Mouse (Mus musculus) G1E (cell line): Measurements from ENCODE around the gene Reep3. TPM values are rescaled to one million over a fixed set of nuclear protein-coding genes. Genes with fewer than 3 reads are reported as not detected.

ENCODE experiments used
- ATAC-seq: 2 replicates; pipeline ENCODE4 v1.8.0; 2016; ENCODE audit warnings: mild to moderate bottlenecking; ENCODE audit not compliant: insufficient number of reproducible peaks, poor library complexity, low FRiP score, severe bottlenecking; ENCODE audit errors: extremely low read depth
- DNase-seq: peaks from one replicate; pipeline ENCODE4 v3.0.0; 2012; ENCODE audit warnings: low spot score
- H3K27me3 ChIP-seq: 2 replicates; pipeline ENCODE4 v1.6.1; 2012; ENCODE audit warnings: mild to moderate bottlenecking, low read length, inconsistent platforms; ENCODE audit not compliant: insufficient read depth
- H3K36me3 ChIP-seq: replicated peaks from 2 replicates; pipeline ENCODE3; 2012; ENCODE audit warnings: mild to moderate bottlenecking, inconsistent platforms
- H3K4me1 ChIP-seq: 2 replicates; pipeline ENCODE4 v1.6.1; 2012; ENCODE audit warnings: low read depth, low read length, inconsistent platforms, mixed read lengths; ENCODE audit not compliant: insufficient read depth
- H3K4me3 ChIP-seq: 2 replicates; pipeline ENCODE4 v1.5.1; 2012; ENCODE audit warnings: low read depth, mild to moderate bottlenecking, inconsistent platforms, low read length, moderate library complexity, mixed read lengths
- H3K9me3 ChIP-seq: replicated peaks from 2 replicates; pipeline ENCODE4 v1.6.1; 2012; ENCODE audit warnings: inconsistent platforms
- CTCF ChIP-seq: IDR thresholded peaks from 2 replicates; pipeline ENCODE4 v1.5.1; 2012; ENCODE audit warnings: low read depth, low read length, inconsistent platforms, mixed read lengths
- GATA1 ChIP-seq: IDR thresholded peaks from 2 replicates; pipeline ENCODE4 v1.6.1; 2012; ENCODE audit warnings: borderline replicate concordance, low read length, inconsistent platforms, mixed read lengths
- GATA2 ChIP-seq: IDR thresholded peaks from 2 replicates; pipeline ENCODE4 v1.6.1; 2012; ENCODE audit warnings: low read depth, low read length, inconsistent platforms, borderline replicate concordance
- POLR2AphosphoS5 ChIP-seq: IDR thresholded peaks from 2 replicates; pipeline ENCODE4 v1.6.1; 2012; ENCODE audit warnings: low read depth, low read length, inconsistent platforms; ENCODE audit not compliant: insufficient replicate concordance
- TAL1 ChIP-seq: conservative IDR thresholded peaks from 2 replicates; pipeline ENCODE4 v1.6.1; 2012; ENCODE audit warnings: low read depth, low read length, inconsistent platforms, mixed read lengths
- polyA plus RNA-seq: library from polyadenylated mRNA; stranded (reverse); fragments of >175 nt; gene quantifications from 2 replicates; pipeline ENCODE4 v1.2.3, GENCODE M21; 2012
- total RNA-seq, 2 experiments: library from RNA; stranded (forward) in 1 of 2; stranded (reverse) in 1 of 2; fragments of 200-1000 nt in 1 of 2; fragments of >200 nt in 1 of 2; fragmentation: Nextera tagmentation in 1 of 2; gene quantifications; 2 replicates each; pipeline ENCODE4 v1.2.3; 2014 to 2017

Reep3 gene
- total and polyA plus RNA-seq, 3 experiments = 2.1 to 42.7 (median 21.9) TPM

DNA sequence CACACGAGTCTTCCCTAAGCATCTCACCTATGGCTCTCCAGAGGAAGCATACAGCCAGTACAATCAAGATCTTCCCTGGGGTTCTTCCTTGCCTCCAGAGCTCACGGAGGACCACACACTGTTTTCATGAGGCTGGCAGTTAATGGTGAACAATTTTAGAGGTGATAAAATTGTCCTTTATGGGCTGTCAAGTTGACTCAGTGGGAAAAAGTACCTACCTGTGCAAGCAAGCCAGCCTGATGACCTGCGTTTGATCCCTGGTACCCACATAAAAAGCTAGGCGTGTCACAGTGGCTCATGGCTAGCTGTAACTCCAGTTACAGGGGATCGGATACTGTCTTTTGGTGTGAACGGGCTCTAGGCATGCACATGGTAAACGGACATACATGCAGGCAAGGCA is 10.8 kb downstream of the Reep3 start:
- DNase-seq = no peak
- Histone ChIP-seq H3K36me3 (peaks cover 33% of the 10 kb centered on the region), H3K4me3 (no peak overlapping the region), H3K4me1 (peaks cover 5% of the 10 kb centered on the region; the same call in 1 of the 2 replicates), H3K9me3 (peaks cover 3% of the 10 kb centered on the region), H3K27me3 (no peaks in the 10 kb centered on the region)
- ATAC-seq = no peak
- TF ChIP-seq GATA1 = no peak
- TF ChIP-seq GATA2 = no peak

DNA sequence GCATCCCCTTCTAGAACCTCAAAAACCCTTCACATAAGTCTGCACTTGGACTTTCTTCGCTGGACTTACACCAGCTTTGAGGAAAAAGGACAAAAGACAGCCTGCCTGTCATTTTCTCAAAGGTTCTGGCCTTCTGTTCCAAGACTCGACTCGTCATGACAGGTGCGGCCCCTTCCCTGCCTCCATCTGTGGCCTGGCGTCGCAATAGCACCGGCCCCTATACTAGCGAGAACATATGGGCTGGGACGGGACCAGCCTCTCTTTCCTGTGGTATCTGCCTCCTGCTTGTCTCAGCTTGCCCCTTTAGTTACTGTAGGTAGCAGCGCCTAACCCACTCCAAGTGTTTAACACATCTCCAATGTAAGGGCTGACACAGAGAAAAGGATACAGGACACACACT is 11.6 kb downstream of the Reep3 start:
- peaks cover 28% of the 10 kb centered on the region for H3K36me3 ChIP-seq
- H3K27me3 ChIP-seq = no peaks in the 10 kb centered on the region
- H3K4me3 ChIP-seq = no peak overlapping the region
- ATAC-seq (no peak), DNase-seq (no peak)
- peaks cover 3% of the 10 kb centered on the region for H3K9me3 ChIP-seq
- H3K4me1 ChIP-seq = peaks cover 5% of the 10 kb centered on the region; the same call in 1 of the 2 replicates
- TF ChIP-seq TAL1 (no peak), GATA2 (no peak), CTCF (no peak), POLR2AphosphoS5 (no peak), GATA1 (no peak)

DNA sequence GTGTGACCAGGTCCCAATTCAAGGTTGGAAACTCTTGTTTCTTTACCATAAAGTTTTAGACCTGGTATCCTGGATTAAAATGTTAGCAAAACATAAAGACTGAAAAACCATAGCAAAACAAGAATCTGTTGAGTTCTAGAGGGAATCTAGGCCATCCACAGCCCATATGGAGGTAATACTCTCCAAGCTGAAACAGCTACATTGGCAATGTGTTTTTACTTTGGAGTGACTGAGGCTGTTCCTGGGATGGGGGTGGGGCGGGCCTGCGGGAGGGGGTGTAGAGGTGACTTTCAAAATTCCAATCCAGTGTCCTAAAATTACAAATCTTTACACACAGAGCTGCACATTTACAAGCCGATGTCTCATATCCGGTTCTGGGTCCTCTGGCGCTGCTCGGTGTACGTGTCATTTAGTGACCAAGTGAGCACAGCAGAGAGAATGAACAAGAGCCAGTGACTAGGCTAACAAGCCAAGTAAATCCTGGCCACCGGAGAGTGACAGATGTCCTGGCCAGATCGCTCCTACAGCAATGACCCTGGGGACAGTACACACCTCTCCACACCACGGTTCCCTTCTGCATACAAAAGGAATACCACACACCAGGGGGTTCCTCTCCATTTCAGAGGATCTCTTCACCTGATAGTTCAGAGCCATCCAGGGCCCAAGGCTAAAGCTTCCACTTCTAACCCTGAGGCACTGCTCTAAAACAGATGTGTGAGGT is 13.1 kb downstream of the Reep3 start:
- H3K27me3 ChIP-seq = no peaks in the 10 kb centered on the region
- peaks cover 25% of the 10 kb centered on the region for H3K36me3 ChIP-seq
- H3K9me3 ChIP-seq = peaks cover 3% of the 10 kb centered on the region
- no peak for ATAC-seq
- DNase-seq = no peak
- TF ChIP-seq GATA1 (no peak), GATA2 (no peak), CTCF (no peak)
- H3K4me1 ChIP-seq = peaks cover 5% of the 10 kb centered on the region
- H3K4me3 ChIP-seq = no peak overlapping the region

DNA sequence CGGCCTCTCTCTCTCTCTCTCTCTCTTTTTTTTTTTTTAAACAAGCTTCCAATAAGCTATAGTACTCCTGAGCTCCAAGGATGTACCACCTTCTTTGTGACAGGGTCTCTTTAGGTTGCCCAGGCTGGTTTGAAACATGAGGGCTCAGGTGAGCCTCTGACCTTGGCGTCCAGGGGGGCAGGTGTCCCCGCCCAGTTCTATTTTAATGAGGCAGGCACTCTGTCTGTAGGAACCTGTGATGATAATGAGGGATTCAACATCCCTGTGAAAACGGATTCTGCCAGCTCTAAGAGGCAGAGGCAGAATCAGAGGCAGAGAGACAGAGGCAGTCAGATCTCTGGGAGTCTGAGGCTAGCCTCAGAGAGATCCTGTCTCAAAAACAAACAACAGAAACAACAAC is 14.2 kb downstream of the Reep3 start:
- TF ChIP-seq TAL1 (no peak), CTCF (no peak), POLR2AphosphoS5 (no peak), GATA1 (no peak)
- DNase-seq (no peak), ATAC-seq (no peak)
- Histone ChIP-seq H3K27me3 (no peaks in the 10 kb centered on the region), H3K4me1 (peaks cover 7% of the 10 kb centered on the region), H3K9me3 (no peaks in the 10 kb centered on the region; the same call in 1 of the 2 replicates), H3K36me3 (peaks cover 21% of the 10 kb centered on the region), H3K4me3 (no peak overlapping the region)

DNA sequence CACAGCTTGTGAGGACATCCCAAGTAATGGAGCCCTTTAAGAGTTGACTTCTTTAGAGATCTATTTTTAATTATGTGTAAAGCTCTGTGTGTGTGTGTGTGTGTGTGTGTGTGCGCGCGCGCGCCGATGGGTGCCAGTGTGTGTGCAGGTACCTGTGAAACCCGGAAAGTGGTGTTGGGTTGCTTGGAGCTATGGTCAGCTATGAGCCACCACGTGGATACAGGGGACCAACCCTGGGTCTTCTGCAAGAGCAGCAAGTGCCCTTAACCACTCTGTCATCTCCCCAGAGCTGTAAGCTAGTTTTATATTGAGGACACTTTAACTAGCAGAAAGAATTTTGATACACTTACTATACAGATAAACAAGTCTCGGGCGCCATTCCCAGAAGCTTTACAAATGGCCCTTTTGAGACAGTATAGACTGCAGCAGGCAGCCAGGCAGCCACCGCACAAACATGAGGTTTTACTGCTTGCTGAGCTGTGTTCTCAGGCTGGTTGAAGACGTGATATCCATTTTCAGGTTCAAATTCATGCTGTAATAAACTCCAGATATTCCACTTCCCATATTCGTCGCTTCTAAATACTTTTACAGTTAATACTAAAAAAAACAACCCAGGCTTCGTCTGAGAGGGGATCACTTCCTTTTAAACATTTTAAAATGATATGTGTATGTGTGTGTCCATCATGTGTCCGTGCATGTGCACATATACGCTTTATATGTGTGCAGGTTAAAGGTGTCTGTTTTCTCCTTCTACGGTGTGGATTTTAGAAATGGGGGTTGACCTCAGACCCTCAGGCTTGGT is 15.3 kb downstream of the Reep3 start:
- DNase-seq (no peak), ATAC-seq (no peak)
- H3K9me3 ChIP-seq = no peaks in the 10 kb centered on the region
- H3K4me1 ChIP-seq = peaks cover 7% of the 10 kb centered on the region
- H3K4me3 ChIP-seq = no peak overlapping the region
- TF ChIP-seq POLR2AphosphoS5 (no peak), CTCF (no peak), TAL1 (no peak), GATA2 (no peak), GATA1 (no peak)
- no peaks in the 10 kb centered on the region for H3K27me3 ChIP-seq
- H3K36me3 ChIP-seq = peaks cover 11% of the 10 kb centered on the region

DNA sequence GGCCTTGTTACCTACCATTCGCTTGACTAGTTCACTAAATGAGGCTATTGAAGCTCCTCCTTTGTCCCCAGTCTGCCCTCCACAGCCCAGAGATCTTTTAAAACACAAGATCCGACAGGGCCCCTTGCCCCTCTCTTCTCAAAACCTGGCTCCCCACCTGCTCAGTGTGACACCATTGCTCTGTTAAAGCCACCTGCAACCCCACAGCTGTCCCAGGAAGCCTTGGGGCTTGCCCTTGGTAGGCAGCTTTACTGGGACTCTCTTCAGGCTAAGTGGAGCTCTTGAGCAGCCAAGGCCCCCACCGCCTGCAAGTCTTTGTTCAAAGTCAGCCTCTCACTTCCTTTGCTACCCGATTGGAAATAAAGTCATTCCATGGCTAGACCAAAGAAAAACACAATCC is 17.7 kb downstream of the Reep3 start:
- DNase-seq (no peak), ATAC-seq (no peak)
- peaks cover 8% of the 10 kb centered on the region for H3K36me3 ChIP-seq
- peaks cover 7% of the 10 kb centered on the region for H3K4me1 ChIP-seq
- no peaks in the 10 kb centered on the region for H3K27me3 ChIP-seq
- TF ChIP-seq POLR2AphosphoS5 (no peak), GATA1 (no peak), TAL1 (no peak), CTCF (no peak), GATA2 (no peak)
- no peak overlapping the region for H3K4me3 ChIP-seq
- no peaks in the 10 kb centered on the region for H3K9me3 ChIP-seq
